Mouse (Mus musculus) CH12.LX (cell line): ENCODE results near the gene Hnrnpul1. TPM values are rescaled to one million over a fixed set of nuclear protein-coding genes. Genes with fewer than 3 reads are reported as not detected.

ENCODE experiments used
- DNase-seq: peaks from one replicate; pipeline ENCODE4 v3.0.0-alpha.2; 2013; ENCODE audit errors: extremely low read depth
- H3K27ac ChIP-seq: 2 replicates; pipeline ENCODE4 v1.5.1; 2012; ENCODE audit warnings: low read depth, mild to moderate bottlenecking, control low read depth, moderate library complexity; ENCODE audit not compliant: insufficient read depth
- H3K27me3 ChIP-seq: replicated peaks from 2 replicates; pipeline ENCODE3; 2012; ENCODE audit warnings: inconsistent platforms
- H3K36me3 ChIP-seq, 2 experiments: replicated peaks in 1 of 2; 2 replicates each; pipeline versions ENCODE3 to v1.6.1; 2012; ENCODE audit warnings: inconsistent platforms in 1 of 2, low read length in 1 of 2, mild to moderate bottlenecking in 1 of 2, mixed read lengths in 1 of 2, moderate library complexity in 1 of 2; ENCODE audit not compliant: control insufficient read depth in 1 of 2, insufficient read depth in 1 of 2
- H3K4me1 ChIP-seq, 2 experiments: 2 replicates each; pipeline ENCODE4 v1.6.1; 2012; ENCODE audit warnings: inconsistent platforms in 1 of 2, moderate library complexity in 1 of 2; ENCODE audit not compliant: insufficient read depth in 2 of 2, control insufficient read depth in 1 of 2
- H3K4me2 ChIP-seq: 2 replicates; pipeline ENCODE4 v1.6.1; 2012; ENCODE audit warnings: low read depth, mild to moderate bottlenecking, control low read depth; ENCODE audit not compliant: poor library complexity, insufficient read depth, severe bottlenecking
- H3K4me3 ChIP-seq, 3 experiments: fragments of 150-350 bp in 1 of 3; sonication (generic) in 1 of 3; replicated peaks in 1 of 3; 2 replicates each; pipeline versions ENCODE3 to v1.5.1; 2011 to 2012; ENCODE audit warnings: low read depth in 2 of 3, low read length in 2 of 3, mild to moderate bottlenecking in 2 of 3, moderate library complexity in 2 of 3, control low read depth in 1 of 3, improper control_type of control experiment in 1 of 3, inconsistent platforms in 1 of 3, mixed read lengths in 1 of 3; ENCODE audit not compliant: poor library complexity in 1 of 3
- H3K79me2 ChIP-seq: replicated peaks from 2 replicates; pipeline ENCODE4 v1.6.1; 2012; ENCODE audit warnings: mild to moderate bottlenecking, moderate library complexity; ENCODE audit not compliant: control insufficient read depth, poor library complexity, insufficient read depth, severe bottlenecking; ENCODE audit errors: extremely low read depth
- H3K9ac ChIP-seq: 2 replicates; pipeline ENCODE4 v1.6.1; 2012; ENCODE audit warnings: low read depth, mild to moderate bottlenecking, control low read depth, moderate library complexity; ENCODE audit not compliant: insufficient read depth
- H3K9me3 ChIP-seq: replicated peaks from 2 replicates; pipeline ENCODE3; 2012; ENCODE audit warnings: low read length, inconsistent platforms, mixed read lengths
- BHLHE40 ChIP-seq: IDR thresholded peaks from 2 replicates; pipeline ENCODE4 v1.6.1; 2011; ENCODE audit warnings: mild to moderate bottlenecking, low read depth, low read length, improper control_type of control experiment
- CHD2 ChIP-seq: IDR thresholded peaks from 2 replicates; pipeline ENCODE4 v1.6.1; 2011; ENCODE audit warnings: low read length, improper control_type of control experiment
- CTCF ChIP-seq, 2 experiments: IDR thresholded peaks in 1 of 2; conservative IDR thresholded peaks in 1 of 2; 2 replicates each; pipeline ENCODE4 v1.5.1; 2011 to 2012; ENCODE audit warnings: low read depth in 2 of 2, low read length in 2 of 2, improper control_type of control experiment in 1 of 2, inconsistent platforms in 1 of 2, mild to moderate bottlenecking in 1 of 2, moderate library complexity in 1 of 2
- EP300 ChIP-seq: IDR thresholded peaks from 2 replicates; pipeline ENCODE4 v1.6.1; 2011; ENCODE audit warnings: low read length, improper control_type of control experiment
- ETS1 ChIP-seq: conservative IDR thresholded peaks from 2 replicates; pipeline ENCODE4 v1.6.1; 2012; ENCODE audit warnings: low read depth, mild to moderate bottlenecking, inconsistent platforms, low read length, improper control_type of control experiment, moderate library complexity
- IRF4 ChIP-seq: IDR thresholded peaks from 2 replicates; pipeline ENCODE4 v1.6.1; 2014; ENCODE audit warnings: low read depth, mild to moderate bottlenecking, inconsistent platforms, low read length, improper control_type of control experiment
- JUN ChIP-seq: IDR thresholded peaks from 2 replicates; pipeline ENCODE4 v1.6.1; 2011; ENCODE audit warnings: low read depth, mild to moderate bottlenecking, low read length, improper control_type of control experiment, moderate library complexity; ENCODE audit not compliant: insufficient read depth
- KAT2A ChIP-seq: IDR thresholded peaks from 2 replicates; pipeline ENCODE4 v1.6.1; 2012; ENCODE audit warnings: low read length, improper control_type of control experiment, inconsistent platforms; ENCODE audit not compliant: insufficient replicate concordance
- MAFK ChIP-seq: IDR thresholded peaks from 2 replicates; pipeline ENCODE4 v1.6.1; 2011; ENCODE audit warnings: low read length, improper control_type of control experiment; ENCODE audit not compliant: insufficient replicate concordance
- MAZ ChIP-seq: IDR thresholded peaks from 2 replicates; pipeline ENCODE4 v1.6.1; 2012; ENCODE audit warnings: low read depth, mild to moderate bottlenecking, inconsistent platforms, low read length, improper control_type of control experiment, moderate library complexity
- MXI1 ChIP-seq: IDR thresholded peaks from 2 replicates; pipeline ENCODE4 v1.6.1; 2011; ENCODE audit warnings: mild to moderate bottlenecking, low read depth, low read length, improper control_type of control experiment
- MYC ChIP-seq: IDR thresholded peaks from 2 replicates; pipeline ENCODE4 v1.6.1; 2011; ENCODE audit warnings: low read depth, mild to moderate bottlenecking, improper control_type of control experiment, low read length
- NELFE ChIP-seq: IDR thresholded peaks from 2 replicates; pipeline ENCODE4 v1.6.1; 2011; ENCODE audit warnings: low read depth, low read length, improper control_type of control experiment
- POLR2A ChIP-seq: IDR thresholded peaks from 2 replicates; pipeline ENCODE4 v1.6.1; 2011; ENCODE audit warnings: low read depth, mild to moderate bottlenecking, improper control_type of control experiment, low read length
- POLR2AphosphoS2 ChIP-seq: IDR thresholded peaks from 2 replicates; pipeline ENCODE4 v1.6.1; 2011; ENCODE audit warnings: low read depth, low read length, improper control_type of control experiment
- RAD21 ChIP-seq: IDR thresholded peaks from 2 replicates; pipeline ENCODE4 v1.6.1; 2011; ENCODE audit warnings: low read depth, mild to moderate bottlenecking, low read length, improper control_type of control experiment, moderate library complexity
- RCOR1 ChIP-seq: conservative IDR thresholded peaks from 2 replicates; pipeline ENCODE4 v1.6.1; 2012; ENCODE audit warnings: low read depth, mild to moderate bottlenecking, inconsistent platforms, low read length, improper control_type of control experiment
- SMC3 ChIP-seq: IDR thresholded peaks from 2 replicates; pipeline ENCODE4 v1.6.1; 2011; ENCODE audit warnings: low read depth, low read length, improper control_type of control experiment
- TCF12 ChIP-seq: IDR thresholded peaks from 2 replicates; pipeline ENCODE4 v1.6.1; 2014; ENCODE audit warnings: low read depth, mild to moderate bottlenecking, inconsistent platforms, low read length, improper control_type of control experiment
- UBTF ChIP-seq: IDR thresholded peaks from 2 replicates; pipeline ENCODE4 v1.6.1; 2012; ENCODE audit warnings: low read depth, mild to moderate bottlenecking, inconsistent platforms, low read length, improper control_type of control experiment, moderate library complexity
- ZC3H11A ChIP-seq: IDR thresholded peaks from 2 replicates; pipeline ENCODE4 v1.6.1; 2012; ENCODE audit warnings: low read depth, mild to moderate bottlenecking, inconsistent platforms, low read length, improper control_type of control experiment
- ZKSCAN1 ChIP-seq: IDR thresholded peaks from 2 replicates; pipeline ENCODE4 v1.6.1; 2012; ENCODE audit warnings: low read depth, inconsistent platforms, low read length, improper control_type of control experiment, borderline replicate concordance
- ZMIZ1 ChIP-seq: IDR thresholded peaks from 2 replicates; pipeline ENCODE4 v1.6.1; 2012; ENCODE audit warnings: low read depth, mild to moderate bottlenecking, inconsistent platforms, low read length, improper control_type of control experiment
- dilution Hi-C: fragments of 300-500 bp; cut with MboI; formaldehyde crosslinking; loops from 2 replicates; pipeline ENCODE4 v1.14.3; 2020; ENCODE audit warnings: low sequenced_read_pairs; ENCODE audit not compliant: extremely low pct_unique_long_range_greater_than_20kb, extremely low pct_ligation_motif_present
- in situ Hi-C: fragments of 300-500 bp; cut with MboI; formaldehyde crosslinking; loops from 3 replicates; pipeline ENCODE4 v1.14.3; 2019; ENCODE audit warnings: low sequenced_read_pairs, low pct_ligation_motif_present, low pct_unique_long_range_greater_than_20kb, mixed read lengths
- polyA plus RNA-seq: library from polyadenylated mRNA; unstranded; fragments of >175 nt; gene quantifications from 2 replicates; pipeline ENCODE4 v1.2.1, GENCODE M21; 2012; ENCODE audit warnings: low read depth; ENCODE audit not compliant: insufficient read length
- total RNA-seq, 2 experiments: library from RNA; depleted of rRNA; stranded (reverse); fragments of 300-350 nt in 1 of 2; fragments of >200 nt in 1 of 2; gene quantifications; 2 replicates each; pipeline ENCODE4 v1.2.3; 2012 to 2014

The Hnrnpul1 gene
- total and polyA plus RNA-seq, 3 experiments, result 52.6 to 188 (median 72.2) TPM

- in situ Hi-C loops, result no loop called here
- Histone ChIP-seq H3K36me3 (peaks cover 44 to 81% of the 10 kb centered on the region in 2 experiments), H3K27me3 (no peaks in the 10 kb centered on the region), H3K4me3 (no peak overlapping the region), H3K9ac (no peak overlapping the region), H3K27ac (0 out of 2 replicates have a peak overlapping the region, but pooled peaks have one; percentile 5), H3K4me1 (peaks cover 32 to 67% of the 10 kb centered on the region in 2 experiments), H3K9me3 (peaks cover 8% of the 10 kb centered on the region), H3K79me2 (no peaks in the 10 kb centered on the region), H3K4me2 (no peak overlapping the region)
- TF ChIP-seq BHLHE40 (0 out of 2 replicates have a peak, but pooled peaks have one; percentile 6), UBTF (no peak), POLR2AphosphoS2 (no peak), SMC3 (no peak), MAZ (peak; percentile 35; the same call in 1 of the 2 replicates), ZMIZ1 (no peak), EP300 (peak; percentile 76), CTCF (conservative IDR thresholded peaks at IDR 0.05 in 1 of 2, IDR thresholded peaks at IDR 0.05 in 1 of 2; ENCODE audit: low read depth in 2 of 2, low read length in 2 of 2) (no peak), MAFK (no peak), TCF12 (no peak), KAT2A (no peak), CHD2 (no peak), IRF4 (peak; percentile 59)
- dilution Hi-C loops, result no loop called here
- peak; percentile 48 for DNase-seq
Measured at GRCm38 (mm10) chr7:25706578-25707170, 47.9 kb downstream of the Hnrnpul1 start.

GRCm38 (mm10) chr7:25705801-25706251 is 48.7 kb downstream of the Hnrnpul1 start:
- Histone ChIP-seq H3K36me3 (peaks cover 46 to 83% of the 10 kb centered on the region in 2 experiments), H3K4me3 (no peak overlapping the region), H3K9me3 (peaks cover 16% of the 10 kb centered on the region), H3K27ac (peak overlapping the region; percentile 11; the same call in 1 of the 2 replicates), H3K9ac (no peak overlapping the region), H3K4me2 (no peak overlapping the region), H3K27me3 (no peaks in the 10 kb centered on the region), H3K79me2 (no peaks in the 10 kb centered on the region), H3K4me1 (peaks cover 25 to 58% of the 10 kb centered on the region in 2 experiments)
- dilution Hi-C loops (no loop called here), in situ Hi-C loops (no loop called here)
- TF ChIP-seq RAD21 (no peak), JUN (no peak), ZC3H11A (no peak), EP300 (no peak), ZKSCAN1 (no peak), POLR2AphosphoS2 (no peak), SMC3 (no peak), UBTF (no peak), KAT2A (no peak), MYC (no peak), RCOR1 (no peak), MXI1 (no peak), BHLHE40 (no peak), CHD2 (no peak), ETS1 (no peak), POLR2A (no peak), IRF4 (no peak), NELFE (no peak)
- DNase-seq, result no peak
